Mouse (Mus musculus): Measurements from ENCODE around the gene Cbarp.

Gene Cbarp

GRCm38 (mm10) chr10:80140666-80141035 lies at the start of gene Cbarp:
TSS of gene Cbarp (minus strand) at chr10:80140835.
- DNase-seq (ENCODE audit: low read depth) = no peak

DNA sequence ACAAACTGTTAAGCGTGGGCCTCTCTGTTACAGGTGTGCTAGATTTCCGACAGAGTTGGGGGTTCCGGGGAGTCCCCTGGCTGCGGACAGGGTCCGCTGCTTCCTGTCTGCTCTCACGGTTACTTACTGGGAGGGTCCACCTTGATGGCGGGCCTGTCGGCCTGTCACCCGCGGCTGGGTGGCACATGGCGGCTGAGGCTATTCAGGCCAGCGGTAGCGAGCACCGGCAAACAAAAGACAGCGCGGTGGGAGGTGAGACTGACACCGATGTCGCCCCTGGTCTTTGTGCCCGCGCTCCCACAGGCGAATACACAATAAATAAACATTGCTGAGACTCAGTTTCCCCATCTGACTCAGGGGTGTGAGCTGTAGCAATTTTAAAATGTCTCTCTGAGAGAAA lies 49.4 kb upstream of the Cbarp start:
- DNase-seq (ENCODE audit: low read depth) = no peak

GRCm38 (mm10) chr10:80188453-80189024 lies 47.9 kb upstream of the Cbarp start:
- no peak for DNase-seq (ENCODE audit: low read depth)

DNA sequence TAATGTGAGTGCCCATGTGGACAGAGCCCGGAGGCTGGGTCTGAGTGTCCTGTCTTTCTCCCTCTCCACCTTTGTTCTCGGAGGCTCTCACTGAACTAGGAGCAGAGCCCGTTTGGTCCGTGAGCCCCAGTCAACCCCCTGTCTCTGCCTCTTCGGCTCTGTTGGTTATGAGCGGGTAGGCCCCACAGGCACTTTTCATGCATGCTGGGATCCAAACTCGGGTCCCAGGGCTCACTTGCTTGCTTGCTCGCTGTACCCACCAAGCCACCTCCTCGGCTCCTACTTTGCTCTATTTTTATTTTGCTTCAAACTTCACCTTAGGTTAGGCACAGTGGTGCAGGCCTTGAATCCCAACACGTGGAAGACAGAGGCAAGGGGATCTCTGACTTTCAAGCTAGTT lies 47.1 kb upstream of the Cbarp start:
- no peak for DNase-seq (ENCODE audit: low read depth)

DNA sequence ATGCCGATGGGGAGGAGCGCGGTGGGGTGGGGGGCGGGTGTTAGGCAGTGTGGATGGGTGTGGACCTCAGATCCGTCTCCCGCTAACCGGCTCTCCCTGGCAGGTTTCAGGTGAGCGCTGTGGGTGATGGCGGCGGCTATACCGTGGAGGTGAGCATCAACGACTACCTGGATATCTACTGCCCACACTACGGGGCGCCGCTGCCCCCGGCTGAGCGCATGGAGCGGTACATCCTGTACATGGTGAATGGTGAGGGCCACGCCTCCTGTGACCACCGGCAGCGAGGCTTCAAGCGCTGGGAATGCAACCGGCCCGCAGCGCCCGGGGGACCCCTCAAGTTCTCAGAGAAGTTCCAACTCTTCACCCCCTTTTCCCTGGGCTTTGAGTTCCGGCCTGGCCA lies 46.0 kb upstream of the Cbarp start:
- DNase-seq (ENCODE audit: low read depth) = no peak

- no peak for DNase-seq (ENCODE audit: low read depth)
Observed at GRCm38 (mm10) chr10:80182547-80182946, 41.9 kb upstream of the Cbarp start.

DNA sequence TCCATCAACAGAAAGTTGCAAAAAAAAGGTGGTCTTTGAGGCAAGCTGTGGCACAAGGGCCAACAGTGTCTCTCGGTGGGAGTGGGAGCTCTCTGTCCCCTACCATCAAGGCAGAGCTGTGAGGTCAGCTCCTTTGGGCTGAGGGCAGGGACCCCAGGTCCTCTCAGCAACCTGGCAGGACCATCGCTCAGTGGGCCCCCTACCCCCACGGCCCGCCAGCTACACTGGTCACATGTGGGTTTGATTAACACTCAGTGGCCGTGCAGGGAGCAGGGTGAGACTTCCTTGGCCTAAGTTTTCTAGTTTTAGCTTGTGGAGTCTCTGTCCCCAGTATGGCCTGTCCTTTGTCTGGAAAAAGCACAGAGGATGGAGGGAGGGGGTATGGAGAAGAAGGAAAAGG lies 40.2 kb upstream of the Cbarp start:
- DNase-seq (ENCODE audit: low read depth) = no peak

DNA sequence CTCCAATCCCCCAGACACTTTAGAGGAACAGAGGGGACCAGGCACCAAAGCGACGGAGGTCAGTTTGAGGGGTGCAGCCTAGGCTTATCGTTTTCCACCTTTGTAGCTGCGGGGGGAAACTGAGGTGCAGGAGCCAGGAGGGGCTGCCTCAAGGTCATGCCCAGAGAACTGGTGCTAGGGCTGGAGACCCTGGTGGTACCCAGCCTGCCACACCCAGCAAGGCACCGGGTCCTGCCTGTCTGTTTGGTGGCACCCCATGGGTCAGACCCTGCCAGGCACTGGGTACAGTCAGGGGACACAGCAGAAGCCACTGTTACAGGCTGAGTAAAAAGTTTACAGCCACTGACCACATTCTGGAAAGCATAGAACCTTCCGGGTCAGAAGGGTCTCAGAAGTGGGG lies 39.7 kb upstream of the Cbarp start:
- DNase-seq (ENCODE audit: low read depth) = no peak

DNA sequence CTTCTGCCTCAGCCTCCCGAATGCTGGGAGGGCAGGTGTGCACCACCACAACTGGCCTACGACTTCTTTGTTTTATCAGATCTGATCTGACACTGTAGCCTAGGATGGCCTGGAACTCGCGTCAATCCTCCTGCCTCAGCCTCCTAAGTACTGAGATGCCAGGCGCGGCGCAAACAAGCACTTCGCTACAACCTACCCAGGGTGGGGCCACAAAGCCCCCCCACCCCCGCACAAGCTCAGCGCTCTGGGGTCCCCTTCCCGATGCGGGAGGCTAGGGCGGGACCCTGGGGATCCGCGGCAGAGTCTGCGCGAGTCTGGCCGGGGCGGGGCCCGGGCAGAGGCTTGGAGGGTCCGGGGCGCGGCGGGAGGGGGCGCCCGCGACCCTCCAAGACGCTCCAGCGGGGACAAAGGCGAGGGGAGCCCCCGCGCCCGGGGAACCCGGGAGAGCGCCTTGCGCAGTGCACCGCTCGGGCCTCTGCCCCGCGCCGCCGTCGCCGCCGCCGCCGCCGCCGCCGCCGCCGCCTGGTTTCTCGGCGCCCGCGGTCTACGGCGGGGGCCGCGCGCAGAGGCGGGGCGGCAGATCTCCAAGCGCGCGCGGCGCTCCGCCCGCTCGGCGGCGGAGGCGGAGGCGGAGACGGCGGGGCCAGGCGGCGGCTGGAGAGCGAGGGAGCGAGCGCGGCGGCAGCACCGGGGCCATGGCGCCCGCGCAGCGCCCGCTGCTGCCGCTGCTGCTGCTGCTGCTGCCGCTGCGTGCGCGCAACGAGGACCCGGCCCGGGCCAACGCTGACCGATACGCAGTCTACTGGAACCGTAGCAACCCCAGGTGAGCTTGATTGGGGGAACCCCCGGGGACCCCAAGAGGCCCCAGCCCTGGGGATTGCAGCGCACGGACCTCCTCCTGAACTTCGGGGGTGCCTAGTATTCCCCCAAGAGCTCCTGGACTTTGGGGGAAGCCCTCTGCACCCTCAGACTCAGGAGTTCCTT lies 38.7 kb upstream of the Cbarp start, which contains the start of gene Efna2:
TSS of gene Efna2 (plus strand) at position 415 of the 984 bp plus-strand sequence.
- no peak for DNase-seq (ENCODE audit: low read depth)

GRCm38 (mm10) chr10:80177441-80178279 lies 37.0 kb upstream of the Cbarp start:
- DNase-seq (ENCODE audit: low read depth) = peak; percentile 48

GRCm38 (mm10) chr10:80176270-80176834 lies 35.7 kb upstream of the Cbarp start:
- peak; percentile 69 for DNase-seq (ENCODE audit: low read depth)

GRCm38 (mm10) chr10:80175536-80176269 lies 35.1 kb upstream of the Cbarp start:
- DNase-seq (ENCODE audit: low read depth) = peak; percentile 79

DNA sequence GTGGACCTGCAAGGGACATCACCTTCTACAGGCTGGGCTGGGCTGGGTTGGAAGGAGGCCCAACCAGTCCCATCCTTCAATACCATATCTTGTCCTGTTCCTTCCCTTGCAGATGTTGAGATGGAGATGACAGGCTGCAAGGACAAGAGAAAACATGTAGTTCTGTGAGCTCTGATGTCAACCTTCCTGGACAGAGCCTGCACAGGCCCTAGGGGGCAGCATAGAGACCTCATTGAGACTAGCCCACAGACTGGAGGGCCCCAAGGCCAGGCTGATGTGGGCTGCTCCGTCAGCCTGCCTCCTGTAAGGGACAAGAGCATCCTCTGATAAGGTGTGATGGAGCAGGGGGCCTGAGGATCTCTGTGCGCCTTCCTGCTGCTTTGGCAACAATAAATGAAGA lies 34.1 kb upstream of the Cbarp start:
- DNase-seq (ENCODE audit: low read depth) = peak; percentile 77

DNA sequence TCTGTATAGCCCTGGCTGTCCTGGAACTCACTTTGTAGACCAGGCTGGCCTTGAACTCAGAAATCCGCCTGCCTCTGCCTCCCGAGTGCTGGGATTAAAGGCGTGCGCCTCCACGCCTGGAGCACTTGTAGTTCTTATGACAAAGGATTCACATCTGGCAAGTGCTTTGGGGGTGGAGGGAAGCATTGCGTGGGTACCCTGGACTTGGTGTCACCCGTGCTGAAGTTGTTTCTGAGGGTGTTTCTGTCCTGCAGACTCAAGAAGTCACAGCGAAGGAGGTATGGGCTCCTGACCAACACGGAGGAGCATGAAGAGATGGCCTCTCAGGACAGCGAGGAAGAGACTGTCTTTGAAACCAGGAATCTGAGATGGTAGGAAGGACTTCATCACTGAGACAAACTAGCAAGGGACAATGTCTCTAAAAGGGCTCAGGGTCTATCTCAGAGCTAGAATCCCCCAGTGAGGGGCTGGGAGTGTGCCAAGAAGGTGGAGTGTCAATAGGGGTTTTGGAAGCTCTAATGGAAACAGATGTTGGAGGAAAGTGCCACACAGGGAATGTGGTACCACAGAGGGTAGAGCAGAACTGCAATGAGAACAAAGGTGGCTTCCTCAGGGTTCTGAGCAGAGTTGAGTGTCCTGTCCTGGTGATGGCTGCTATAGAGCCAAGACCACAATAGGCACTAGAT lies 33.5 kb upstream of the Cbarp start:
- no peak for DNase-seq (ENCODE audit: low read depth)

- no peak for DNase-seq (ENCODE audit: low read depth)
Observed at GRCm38 (mm10) chr10:80173358-80173757, 32.7 kb upstream of the Cbarp start.

GRCm38 (mm10) chr10:80172527-80173292 lies 32.1 kb upstream of the Cbarp start, which contains the start of gene 1600002K03Rik:
TSS of gene 1600002K03Rik (plus strand) at chr10:80172944.
- peak; percentile 90 for DNase-seq (ENCODE audit: low read depth)

GRCm38 (mm10) chr10:80171760-80172526 lies 31.3 kb upstream of the Cbarp start:
- no peak for DNase-seq (ENCODE audit: low read depth)

DNA sequence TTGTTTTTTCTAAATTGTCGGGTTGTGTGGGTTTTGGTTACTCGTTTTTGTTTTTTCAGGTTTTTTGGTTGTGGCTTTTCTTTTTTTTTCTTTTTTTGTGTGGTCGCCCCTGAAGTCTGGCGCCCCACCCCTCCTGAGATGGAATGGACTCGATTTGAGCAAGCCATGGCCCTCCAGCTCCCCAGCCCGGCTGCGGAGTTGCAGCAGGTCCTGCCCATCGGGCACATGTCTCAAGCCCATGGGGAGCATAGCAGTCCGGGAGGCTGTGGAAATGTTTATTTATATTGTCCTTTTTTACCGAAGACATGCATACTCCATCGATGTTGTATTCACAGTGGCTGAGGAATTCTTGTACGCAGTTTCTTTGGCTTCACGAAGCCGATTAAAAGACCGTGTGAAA lies 30.6 kb upstream of the Cbarp start:
- DNase-seq (ENCODE audit: low read depth) = no peak

- no peak for DNase-seq (ENCODE audit: low read depth)
Observed at GRCm38 (mm10) chr10:80170601-80171021, 30.0 kb upstream of the Cbarp start.
